Mouse (Mus musculus) right cerebral cortex, postnatal 10 days (tissue): Measurements from ENCODE around the gene Itgb1bp1.

ENCODE experiments used
- DNase-seq, 2 experiments: peaks; one replicate each; pipeline ENCODE4 v3.0.0; 2021; ENCODE audit warnings: low spot score in 2 of 2

Itgb1bp1 gene

GRCm38 (mm10) chr12:21301324-21301723 is 15.2 kb upstream of the Itgb1bp1 start:
- DNase-seq, result no peak

- no peak for DNase-seq
Measured at GRCm38 (mm10) chr12:21298856-21299255, 12.8 kb upstream of the Itgb1bp1 start.

GRCm38 (mm10) chr12:21289651-21290050 is 3.6 kb upstream of the Itgb1bp1 start:
- no peak for DNase-seq

- DNase-seq, result no peak
Measured at GRCm38 (mm10) chr12:21288716-21289395, 2.8 kb upstream of the Itgb1bp1 start.

GRCm38 (mm10) chr12:21286712-21287650 is 897 bp upstream of the Itgb1bp1 start:
- peak in 1 of 2 experiments; percentile 55 for DNase-seq

- DNase-seq, result no peak
Measured at GRCm38 (mm10) chr12:21285508-21286242, 409 bp downstream of the Itgb1bp1 start.

GRCm38 (mm10) chr12:21284761-21285441 is 1.2 kb downstream of the Itgb1bp1 start, which contains the start of gene Cpsf3:
Gene Cpsf3, plus strand, starts transcription at chr12:21285391.
- DNase-seq, result no peak

- no peak for DNase-seq
Measured at GRCm38 (mm10) chr12:21277352-21277864, 8.7 kb downstream of the Itgb1bp1 start.

- DNase-seq, result no peak
Measured at GRCm38 (mm10) chr12:21274446-21274845, 11.6 kb downstream of the Itgb1bp1 start.

- DNase-seq, result no peak
Measured at GRCm38 (mm10) chr12:21268083-21268616, 17.9 kb downstream of the Itgb1bp1 start.

GRCm38 (mm10) chr12:21266784-21267098 is 19.3 kb downstream of the Itgb1bp1 start:
- DNase-seq, result no peak

GRCm38 (mm10) chr12:21265946-21266783 is 19.9 kb downstream of the Itgb1bp1 start:
- DNase-seq, result peak; percentile 86 to 87

GRCm38 (mm10) chr12:21265501-21265900 is 20.6 kb downstream of the Itgb1bp1 start:
- no peak for DNase-seq

GRCm38 (mm10) chr12:21264970-21265369 is 21.1 kb downstream of the Itgb1bp1 start:
- DNase-seq, result no peak

- no peak for DNase-seq
Measured at GRCm38 (mm10) chr12:21264241-21264640, 21.8 kb downstream of the Itgb1bp1 start.

- no peak for DNase-seq
Measured at GRCm38 (mm10) chr12:21263256-21263655, 22.8 kb downstream of the Itgb1bp1 start.

GRCm38 (mm10) chr12:21261521-21261920 is 24.6 kb downstream of the Itgb1bp1 start:
- no peak for DNase-seq

- DNase-seq, result no peak
Measured at GRCm38 (mm10) chr12:21260494-21261256, 25.4 kb downstream of the Itgb1bp1 start.

GRCm38 (mm10) chr12:21247711-21248392 is 38.2 kb downstream of the Itgb1bp1 start:
- no peak for DNase-seq
